Mouse (Mus musculus): ENCODE results near the gene D430042O09Rik. TPM values are rescaled to one million over a fixed set of nuclear protein-coding genes. Genes with fewer than 3 reads are reported as not detected.
"Not testable (repeated sequence)": the region's sequence is repeated elsewhere in the genome, so short reads cannot be mapped to it uniquely, and the experiment has no call there.

The D430042O09Rik gene
- polyA plus RNA-seq (2012; rRNA removed) = 12.4 and 13.3 TPM in 2 replicates

DNA sequence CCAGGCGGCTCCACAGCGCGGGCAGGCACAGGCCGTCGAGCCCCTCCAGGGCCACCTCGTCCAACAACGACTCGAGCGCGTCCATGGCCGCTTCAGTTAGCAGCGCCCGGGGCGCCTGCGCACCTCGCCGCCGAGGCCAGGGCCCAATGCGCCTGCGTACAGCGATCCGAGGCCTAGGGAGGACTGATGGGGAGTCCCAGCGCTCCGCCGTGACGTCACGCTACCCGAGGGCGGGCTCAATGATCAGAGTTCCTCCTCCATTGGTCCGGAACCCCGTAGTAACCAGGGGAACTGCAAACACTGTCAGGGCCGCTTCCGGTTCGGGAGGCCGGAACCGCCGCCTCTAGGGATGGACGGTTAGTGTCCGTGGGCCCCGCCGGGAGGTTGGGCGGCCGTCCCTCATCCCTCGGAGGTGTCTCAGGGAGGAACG, at the start of gene D430042O09Rik, which contains the start of gene Gtf3c1:
Gene D430042O09Rik (plus strand): TSS at position 296 of the 430 bp plus-strand sequence.
Gene Gtf3c1 (minus strand): TSS at position 188 of the 430 bp plus-strand sequence.
- peak; percentile 99 for DNase-seq (ENCODE audit: low spot score)

DNA sequence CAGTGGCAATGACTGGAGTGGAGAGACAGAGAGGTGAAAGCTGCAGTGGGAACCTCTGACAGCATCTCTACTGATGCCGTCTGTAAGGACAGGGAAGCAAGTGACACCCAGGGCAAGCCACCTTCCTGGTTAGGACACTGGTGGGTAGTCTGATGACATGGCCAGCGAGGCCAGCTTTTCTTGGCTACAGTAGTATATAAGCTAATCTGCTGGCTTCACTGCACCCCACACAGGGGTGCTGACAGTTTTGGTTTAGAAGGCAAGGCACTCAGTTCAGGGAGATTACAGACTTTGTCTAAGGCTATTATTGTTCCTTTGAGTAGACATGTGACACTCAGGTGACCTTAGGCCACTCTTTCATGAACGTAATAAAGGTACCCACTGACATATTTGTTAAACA, 44.0 kb upstream of the D430042O09Rik start:
- DNase-seq (ENCODE audit: low spot score) = no peak

DNA sequence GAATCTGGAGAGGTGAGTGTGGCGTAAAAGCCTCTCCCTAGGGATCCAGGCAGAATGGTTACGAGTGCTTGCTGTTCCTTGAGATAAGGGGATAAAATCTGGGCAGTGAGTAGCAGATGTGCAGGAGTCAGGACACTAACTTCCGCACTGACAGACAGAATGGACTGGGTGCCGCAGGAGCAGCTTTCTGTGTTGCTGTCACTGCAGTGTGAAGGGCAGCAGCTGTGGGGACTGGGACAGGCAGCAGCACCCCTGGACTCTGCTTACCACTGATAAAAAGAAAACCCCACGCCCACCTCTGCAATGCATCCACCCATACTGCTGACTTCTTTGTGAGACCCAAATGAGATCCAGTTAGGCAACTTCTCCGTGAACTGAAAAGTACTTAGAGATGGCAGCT, 36.8 kb upstream of the D430042O09Rik start:
- DNase-seq (ENCODE audit: low spot score) = no peak

DNA sequence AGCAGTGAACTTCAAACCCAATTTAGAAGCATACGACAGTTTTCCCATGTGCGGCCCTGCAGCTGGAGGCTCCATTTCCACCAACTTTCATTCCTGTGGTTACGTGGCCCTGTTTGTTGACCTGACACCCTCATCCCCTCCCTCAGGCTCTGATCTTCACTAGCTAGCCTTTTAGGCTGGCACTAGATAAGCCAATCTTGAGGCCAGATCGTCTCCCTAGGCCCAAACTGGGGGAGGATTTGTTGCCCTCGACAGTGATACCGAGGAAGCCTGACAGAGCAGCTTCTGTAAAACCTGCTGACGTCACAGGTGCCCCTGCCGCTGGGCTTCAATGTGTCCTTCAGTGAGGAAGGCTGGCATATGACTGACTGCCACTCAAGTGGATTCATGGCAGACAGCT, 36.3 kb upstream of the D430042O09Rik start:
- DNase-seq (ENCODE audit: low spot score) = no peak

DNA sequence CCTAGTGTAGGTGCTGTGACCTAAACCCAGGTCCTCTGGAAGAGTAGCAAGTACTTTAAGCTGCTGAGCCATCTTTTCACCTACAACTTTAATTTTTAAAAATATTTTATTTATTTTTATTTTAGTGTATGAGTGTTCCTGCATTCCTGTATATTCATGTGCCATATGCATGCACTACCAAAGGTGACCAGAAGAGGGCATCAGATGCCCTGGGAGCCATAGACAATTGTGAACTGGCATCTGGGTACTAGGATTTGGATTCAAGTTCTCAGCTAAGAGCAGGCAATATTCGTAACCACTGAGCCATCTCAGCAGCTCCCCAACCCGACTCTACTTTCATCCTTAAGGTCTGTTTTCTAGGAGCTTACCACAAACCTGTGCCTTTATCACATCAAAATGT, 32.8 kb upstream of the D430042O09Rik start:
- no peak for DNase-seq (ENCODE audit: low spot score)

DNA sequence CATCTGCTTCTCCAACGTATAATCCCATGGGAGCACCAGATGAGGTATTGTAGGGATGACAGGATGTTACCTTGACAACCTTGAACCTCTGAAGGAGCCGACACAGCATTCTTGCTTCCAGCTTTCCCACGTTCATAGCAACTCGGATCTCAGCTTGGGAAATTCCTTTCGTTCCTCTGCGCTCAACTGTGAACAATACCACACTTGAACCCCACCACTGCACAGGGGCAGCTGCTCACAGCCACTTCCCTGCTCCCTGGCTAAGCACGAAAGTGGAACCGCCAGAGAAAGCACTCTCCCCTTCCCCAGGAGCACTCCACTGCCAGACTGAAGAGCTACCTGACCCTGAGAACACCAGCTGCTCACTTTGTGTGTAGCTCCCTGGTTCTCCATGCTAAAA, 28.9 kb upstream of the D430042O09Rik start:
- DNase-seq (ENCODE audit: low spot score) = no peak

DNA sequence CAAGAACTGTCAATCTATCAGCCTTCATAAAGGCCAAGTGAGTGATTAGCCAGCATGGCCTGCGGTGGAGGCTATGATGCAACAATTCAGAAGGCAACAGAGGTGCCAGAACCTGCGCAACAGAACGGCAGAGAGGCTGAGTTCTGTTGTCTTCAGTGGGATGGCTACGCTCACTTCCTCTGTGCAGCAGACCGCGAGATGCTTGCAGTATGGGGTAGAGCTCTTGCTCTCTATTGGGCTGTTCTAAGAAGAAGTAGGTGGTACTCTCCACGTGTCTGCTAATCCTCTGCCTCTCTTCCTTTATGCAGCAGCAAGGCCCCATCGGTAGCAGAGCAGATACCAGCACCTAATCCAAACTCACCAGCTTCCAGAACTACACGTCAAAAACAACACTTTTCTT, 27.8 kb upstream of the D430042O09Rik start:
- no peak for DNase-seq (ENCODE audit: low spot score)

DNA sequence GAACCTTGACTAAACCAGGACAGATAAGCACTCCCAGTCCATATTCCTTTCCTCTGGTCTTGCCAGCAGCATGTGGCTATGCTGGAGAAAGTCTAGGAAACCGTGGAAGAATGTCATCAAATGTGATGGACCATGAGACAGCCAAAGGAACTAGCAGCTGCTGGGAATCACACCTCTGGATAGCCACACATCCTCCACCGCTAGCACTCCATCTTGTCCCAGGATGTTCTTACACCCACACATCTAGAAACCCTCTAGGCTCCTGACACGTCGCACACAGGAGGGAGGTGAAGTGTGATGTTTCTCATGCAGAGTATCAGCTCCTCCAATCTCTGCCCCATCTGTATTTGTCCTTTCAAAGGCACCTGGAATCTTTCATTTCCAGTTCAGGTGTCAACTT, 17.2 kb upstream of the D430042O09Rik start:
- DNase-seq (ENCODE audit: low spot score) = no peak

DNA sequence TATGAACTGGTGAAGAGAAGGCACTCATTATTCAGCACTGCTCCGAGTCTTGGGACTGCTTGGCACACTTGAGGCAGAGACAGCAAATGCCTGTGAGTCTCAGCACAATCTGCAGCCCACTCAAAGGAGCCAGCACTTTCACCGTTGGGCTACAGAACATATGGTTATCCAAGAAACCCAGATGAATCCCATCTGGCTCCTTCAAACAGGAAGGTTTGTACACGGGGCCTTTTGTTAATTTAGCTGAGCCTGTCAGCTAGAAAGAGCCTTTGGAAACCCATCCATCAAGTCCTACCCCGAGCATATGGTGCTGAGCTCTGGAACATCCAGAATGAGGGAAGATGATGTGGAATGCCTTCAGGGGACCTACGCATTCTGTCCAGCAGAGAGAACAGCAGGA, 13.6 kb upstream of the D430042O09Rik start:
- DNase-seq (ENCODE audit: low spot score) = no peak

DNA sequence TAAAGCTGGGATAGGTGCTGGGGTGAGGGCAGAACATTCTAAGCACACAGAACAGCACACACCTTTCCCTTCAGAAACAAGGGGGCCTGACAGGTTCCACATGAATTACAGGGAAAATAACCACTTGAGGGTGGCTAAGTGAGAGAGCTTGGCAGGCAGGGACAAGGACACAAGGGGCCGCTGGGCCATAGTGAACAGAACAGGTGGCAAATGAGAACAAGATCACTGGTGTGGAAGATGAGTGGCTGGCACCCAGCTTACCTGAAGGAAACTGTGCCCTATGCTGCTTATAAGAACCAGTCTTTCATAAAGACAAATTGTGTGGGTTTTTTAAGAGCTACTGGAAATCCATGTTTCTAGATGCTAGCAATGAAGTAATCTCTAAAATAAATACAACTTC, 4.9 kb upstream of the D430042O09Rik start:
- DNase-seq (ENCODE audit: low spot score) = no peak

DNA sequence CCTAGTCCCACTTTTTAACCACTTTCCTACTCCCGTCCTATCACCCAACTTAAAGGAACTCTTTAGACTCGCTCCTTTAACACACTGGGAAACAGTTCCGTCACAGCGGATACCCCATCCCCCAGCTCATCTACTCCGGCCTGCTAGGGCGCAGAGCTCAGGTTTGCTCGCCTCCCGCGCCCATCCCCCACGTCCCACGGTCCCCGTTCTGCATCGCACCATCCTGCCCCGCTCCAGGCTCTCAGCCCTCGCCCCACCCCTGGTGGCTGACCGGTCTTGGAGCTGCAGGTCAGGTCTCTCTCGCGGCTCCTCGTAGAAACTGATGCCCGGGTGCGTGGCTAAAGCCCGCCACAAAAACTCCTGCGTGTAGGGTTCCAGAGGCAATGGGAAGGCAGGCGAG, 502 bp upstream of the D430042O09Rik start:
- no peak for DNase-seq (ENCODE audit: low spot score)

DNA sequence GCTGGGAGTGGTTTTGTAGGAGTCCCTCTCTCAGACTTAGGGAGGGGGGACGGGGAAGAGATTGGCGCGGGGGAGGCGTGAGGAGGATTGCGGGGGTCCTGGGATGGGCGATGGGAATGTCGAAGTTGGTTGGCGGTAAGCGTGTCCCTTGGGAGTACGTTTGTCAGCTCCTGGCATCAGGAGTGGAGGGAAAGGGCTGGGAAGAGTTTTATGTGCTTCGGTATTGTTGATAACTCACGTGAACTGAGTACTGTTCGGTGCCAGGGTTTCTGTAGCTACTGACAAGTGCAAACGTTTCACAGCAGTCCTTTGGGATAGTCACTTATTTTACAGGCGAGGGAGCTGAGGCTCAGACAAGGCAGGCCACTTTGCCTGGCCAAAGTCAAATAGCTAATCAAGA, 412 bp downstream of the D430042O09Rik start:
- DNase-seq (ENCODE audit: low spot score) = no peak

DNA sequence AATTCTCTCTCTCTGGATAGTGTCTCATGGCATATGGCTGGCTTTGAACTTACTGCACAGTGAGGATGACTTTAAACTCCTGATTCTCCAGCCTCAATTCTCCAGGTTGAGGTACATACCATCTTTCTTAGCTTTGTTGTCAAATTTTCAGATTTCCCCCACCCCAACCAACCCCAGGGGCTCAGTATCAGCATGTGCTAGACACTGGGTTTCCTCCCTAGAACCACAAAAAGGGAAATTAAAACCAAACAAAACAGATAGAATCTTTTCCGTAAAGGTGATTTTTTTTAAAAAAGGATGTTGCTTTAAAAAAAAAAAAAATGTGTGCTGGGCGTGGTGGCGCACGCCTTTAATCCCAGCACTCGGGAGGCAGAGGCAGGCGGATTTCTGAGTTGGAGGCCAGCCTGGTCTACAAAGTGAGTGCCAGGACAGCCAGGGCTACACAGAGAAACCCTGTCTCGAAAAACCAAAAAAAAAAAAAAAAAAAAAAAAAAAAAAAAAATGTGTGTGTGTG, 5.9 kb downstream of the D430042O09Rik start:
- DNase-seq (ENCODE audit: low spot score) = not testable (repeated sequence)

DNA sequence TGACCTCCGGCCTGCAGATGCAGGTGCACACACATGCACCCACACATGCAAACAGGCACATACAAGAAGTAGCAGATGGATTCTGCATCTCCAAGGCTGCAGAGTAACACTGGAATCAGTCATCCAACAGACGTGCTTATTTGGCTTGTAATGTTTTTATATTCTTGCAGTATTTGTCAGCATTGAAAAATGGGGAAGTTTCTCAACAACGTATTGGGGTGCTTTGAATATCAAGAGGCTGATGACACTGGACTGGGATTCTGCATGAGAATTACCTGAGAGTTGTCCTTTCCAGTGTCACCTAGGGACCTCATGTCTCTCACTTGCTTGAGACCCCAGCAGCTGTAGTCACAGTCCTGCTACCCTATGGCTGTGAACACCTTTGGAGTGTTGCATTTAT, 7.1 kb downstream of the D430042O09Rik start:
- DNase-seq (ENCODE audit: low spot score) = no peak

DNA sequence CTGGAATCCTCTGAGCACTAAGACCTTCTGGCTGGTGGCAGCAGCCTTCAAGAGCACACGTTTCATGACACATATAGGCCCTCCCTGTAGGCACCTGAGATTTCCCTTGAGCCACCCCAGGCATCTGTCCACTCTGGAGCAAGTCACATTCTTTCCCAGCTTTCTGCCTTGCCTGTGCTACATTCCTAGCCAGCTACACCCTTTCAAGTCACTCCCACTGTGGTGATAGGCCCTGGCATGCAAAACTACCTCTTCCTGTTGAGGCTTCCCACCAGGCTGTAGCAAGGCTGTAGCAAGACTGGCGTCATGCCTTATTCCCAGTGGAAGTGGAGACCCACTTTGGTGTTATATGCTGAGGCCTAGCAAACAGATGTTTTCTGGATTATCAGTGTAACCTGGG, 9.0 kb downstream of the D430042O09Rik start:
- DNase-seq (ENCODE audit: low spot score) = no peak

DNA sequence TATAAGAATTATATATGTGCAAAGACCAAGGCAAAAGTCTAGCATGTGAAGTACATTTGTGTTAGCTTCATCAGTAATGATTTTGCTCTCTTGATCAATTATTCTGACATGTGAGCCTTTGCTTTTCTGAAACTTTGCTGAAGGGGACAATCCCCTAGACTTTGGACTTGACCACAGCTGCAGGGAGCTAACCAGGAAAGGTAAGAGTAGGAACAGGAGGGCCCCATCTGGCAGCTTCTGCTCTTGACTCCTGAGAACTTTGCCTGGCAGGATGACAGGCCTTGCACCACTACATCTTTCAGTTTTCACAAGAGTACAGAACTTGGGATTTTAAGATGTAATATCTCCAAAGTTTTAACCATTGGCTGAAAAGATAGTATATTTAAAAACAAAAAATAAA, 9.9 kb downstream of the D430042O09Rik start:
- DNase-seq (ENCODE audit: low spot score) = no peak

DNA sequence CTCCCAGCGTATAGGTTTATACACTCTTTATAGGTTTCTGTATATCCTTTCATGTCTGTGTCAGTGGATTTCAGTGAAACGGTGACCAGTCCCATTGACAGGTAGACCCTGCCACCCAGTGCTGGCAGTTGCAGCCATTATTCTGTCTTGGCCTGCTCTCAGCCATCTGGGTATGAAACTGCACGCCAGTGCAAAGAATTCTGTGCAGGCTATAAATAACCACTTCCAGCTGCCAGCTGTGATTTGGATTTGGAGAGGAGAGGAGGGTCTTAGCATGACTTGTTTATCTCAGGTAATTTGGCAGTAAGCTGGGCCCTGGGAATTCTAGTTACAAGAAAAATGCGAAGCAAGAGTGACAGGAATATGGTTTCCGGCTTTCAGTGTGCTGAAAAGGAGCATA, 12.7 kb downstream of the D430042O09Rik start:
- DNase-seq (ENCODE audit: low spot score) = no peak

DNA sequence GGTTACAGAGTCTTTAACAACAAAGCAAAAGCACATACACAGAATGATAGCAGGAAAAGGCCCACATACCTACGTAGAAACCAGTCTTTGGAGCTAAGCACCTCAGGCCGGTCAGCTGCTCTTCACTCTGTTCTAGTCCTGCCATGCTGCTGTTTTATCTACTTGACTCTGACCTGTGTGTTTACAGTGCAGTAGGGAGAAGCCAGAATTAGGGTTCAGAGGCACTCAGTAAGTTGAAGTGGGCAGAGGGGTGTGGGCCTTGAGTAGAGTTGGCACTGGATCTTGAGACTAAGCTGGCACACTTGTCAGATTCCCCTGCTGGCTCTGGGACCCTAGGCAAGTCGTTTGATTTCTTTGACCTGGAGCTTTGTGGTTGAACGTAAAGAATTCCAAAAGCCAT, 13.3 kb downstream of the D430042O09Rik start:
- DNase-seq (ENCODE audit: low spot score) = no peak

DNA sequence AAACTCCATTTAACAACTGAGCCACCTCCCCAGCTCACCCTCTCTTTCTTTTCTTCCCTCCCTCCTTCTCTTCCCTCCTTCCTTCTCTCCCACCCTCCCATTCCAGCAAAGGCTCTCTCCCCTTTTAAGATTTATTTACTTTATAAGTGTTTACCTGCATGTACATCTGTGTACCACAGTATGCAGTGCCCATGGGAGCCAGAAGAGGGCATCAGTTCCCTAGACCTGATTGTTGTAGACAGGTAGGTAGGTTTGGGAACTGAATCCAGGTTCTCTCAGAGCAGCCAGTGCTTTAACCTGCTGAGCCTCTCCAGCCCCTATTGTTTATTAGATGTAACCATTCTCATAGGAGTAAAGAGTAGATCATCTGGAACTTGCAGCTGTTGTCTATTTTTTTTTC, 14.4 kb downstream of the D430042O09Rik start:
- no peak for DNase-seq (ENCODE audit: low spot score)

DNA sequence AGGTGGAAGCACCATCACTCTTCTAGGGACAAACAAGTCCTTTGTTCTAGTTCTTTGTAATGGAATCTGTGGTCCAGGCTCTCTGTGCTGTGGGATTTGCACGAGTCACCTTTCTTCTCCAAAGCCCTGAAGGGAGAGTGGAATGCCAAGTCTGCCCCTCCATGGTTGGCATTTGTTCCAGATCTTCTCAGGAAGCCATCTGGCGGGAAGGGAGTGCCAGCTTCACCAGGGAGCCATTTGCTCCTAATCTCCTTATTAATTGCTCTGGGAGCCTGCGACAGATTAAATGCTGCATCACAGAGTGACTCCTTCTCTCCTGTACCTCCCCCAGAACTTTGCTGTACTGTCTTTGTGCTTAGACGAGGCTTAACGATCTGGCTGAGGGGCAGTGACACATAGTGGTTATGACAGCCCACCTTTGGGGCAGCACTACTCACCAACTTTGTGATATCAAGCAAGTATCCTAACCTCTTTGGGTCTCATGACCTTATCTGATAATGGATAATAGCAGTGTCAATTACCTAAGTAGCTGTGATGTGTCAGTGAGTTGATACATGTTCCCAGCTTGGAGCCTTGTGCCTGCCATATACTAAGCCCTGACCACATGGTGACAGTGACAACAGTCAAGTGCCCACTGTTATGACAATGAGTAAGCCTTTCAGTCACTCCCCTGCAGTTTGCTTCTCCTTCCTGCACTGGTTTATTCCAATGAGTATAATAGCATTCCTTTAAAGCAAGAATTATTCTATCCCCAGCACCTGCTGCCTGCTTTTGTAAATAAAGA, 15.7 kb downstream of the D430042O09Rik start:
- no peak for DNase-seq (ENCODE audit: low spot score)

DNA sequence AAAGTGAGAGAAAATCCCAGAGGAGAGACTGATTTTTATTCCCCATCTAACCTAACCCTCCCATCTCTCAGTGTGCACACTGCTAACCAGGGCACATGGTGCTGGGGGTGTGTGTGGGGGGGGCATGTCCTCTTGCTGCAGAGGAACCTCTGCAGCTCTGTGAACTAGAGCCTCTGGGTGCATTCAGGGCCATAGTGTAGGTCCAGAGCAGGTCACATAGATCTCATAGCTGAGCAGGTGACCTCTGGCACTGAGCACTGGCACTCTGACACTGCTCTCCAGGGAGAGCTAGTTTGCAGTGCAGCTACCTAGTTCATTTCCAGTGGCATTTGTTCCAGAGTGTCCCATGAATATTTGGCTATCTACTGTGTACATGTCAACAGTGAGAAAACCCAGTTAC, 24.0 kb downstream of the D430042O09Rik start:
- no peak for DNase-seq (ENCODE audit: low spot score)

DNA sequence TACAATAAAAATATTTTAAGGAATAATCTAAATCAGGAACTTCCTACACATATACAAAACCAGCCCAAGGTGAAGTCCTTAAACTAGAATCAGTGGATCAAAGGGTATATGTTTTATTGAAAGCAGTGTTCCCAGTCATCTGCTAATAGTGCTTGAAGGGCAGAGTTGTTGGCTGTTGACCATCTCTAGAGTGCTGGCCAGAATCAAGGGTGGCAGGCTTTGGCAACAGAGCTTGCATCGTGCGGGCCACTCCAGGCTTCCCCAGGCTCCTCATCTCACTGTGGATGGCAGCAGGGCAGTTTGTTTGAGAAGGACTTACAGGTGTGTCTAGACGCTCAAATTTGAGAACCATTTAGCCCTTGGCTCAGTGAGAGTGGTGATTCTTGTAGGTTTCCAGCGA, 26.1 kb downstream of the D430042O09Rik start:
- no peak for DNase-seq (ENCODE audit: low spot score)

DNA sequence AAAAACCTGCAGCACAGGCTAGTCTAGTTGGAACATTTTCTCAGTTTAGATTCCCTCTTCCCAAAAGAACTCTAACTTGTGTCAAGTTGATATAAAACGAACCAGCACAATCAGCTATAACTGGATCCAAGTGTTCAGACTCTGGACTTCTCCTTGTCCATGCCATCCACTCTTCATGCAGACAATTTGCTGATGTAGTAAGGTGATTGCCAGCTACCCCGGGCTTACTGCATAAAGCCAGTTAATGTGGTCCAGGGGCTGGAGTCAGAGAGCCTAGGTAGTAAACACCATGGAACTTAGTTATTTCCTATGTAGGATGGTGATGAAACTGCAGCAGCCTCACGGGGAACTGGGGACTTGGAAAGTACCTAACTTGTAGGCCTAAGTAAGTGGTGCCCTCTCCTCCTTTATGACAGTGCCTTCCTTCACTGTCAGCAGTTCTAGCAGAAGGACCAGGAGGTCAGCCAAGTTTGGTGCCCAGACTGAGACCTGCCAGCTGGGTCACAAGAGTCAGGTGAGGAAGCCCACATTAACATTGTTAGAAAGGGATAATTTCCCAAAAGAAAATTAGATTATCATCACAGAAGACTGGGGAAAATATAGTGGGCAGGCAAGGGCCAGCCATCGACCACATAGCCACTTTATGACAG, 28.8 kb downstream of the D430042O09Rik start:
- DNase-seq (ENCODE audit: low spot score) = no peak

All from urinary bladder, adult 2 months (tissue).